9 mouse cellular contexts compared by ENCODE assay signal in genomic region chr8:105964506-105965265, GRCm38 (mm10). TPM values are rescaled to one million over a fixed set of nuclear protein-coding genes. Genes with fewer than 3 reads are reported as not detected.
DNase-seq lines count a peak whose midpoint lies in the region; ATAC-seq lines count a peak whose summit lies in the region.
"Had no signal": no experiment of that assay in that cellular context is flagged by ENCODE, and none has a peak within 500 bp of the region (broad histone marks: within the 10 kb centered on the region; RNA-seq: fewer than 3 reads in every experiment).

No protein-coding gene starts in this region.

- H3K27me3 ChIP-seq in lung, embryonic 16.5 days (ENCODE audit: control insufficient read depth, insufficient read depth, low read depth, low read length): no peaks in the 10 kb centered on the region
- peaks cover 12% of the 10 kb centered on the region for H3K27me3 ChIP-seq in forebrain, embryonic 14.5 days (replicated peaks; ENCODE audit: control insufficient read depth, insufficient read depth, low read length)
- no peaks in the 10 kb centered on the region for H3K27me3 ChIP-seq in limb, embryonic 13.5 days
- H3K27me3 ChIP-seq in stomach, embryonic 15.5 days (replicated peaks): no peaks in the 10 kb centered on the region

- H3K4me1 ChIP-seq in lung, embryonic 16.5 days (replicated peaks; ENCODE audit: control insufficient read depth, insufficient read depth, low read length): peaks cover 28% of the 10 kb centered on the region
- H3K4me1 ChIP-seq in forebrain, embryonic 14.5 days (ENCODE audit: control insufficient read depth, insufficient read depth, low read length): no peaks in the 10 kb centered on the region
- H3K4me1 ChIP-seq in limb, embryonic 13.5 days: peaks cover 48% of the 10 kb centered on the region
- H3K4me1 ChIP-seq in stomach, embryonic 15.5 days: peaks cover 24% of the 10 kb centered on the region

- no peaks in the 10 kb centered on the region for H3K9me3 ChIP-seq in lung, embryonic 16.5 days (ENCODE audit: control insufficient read depth, low read length)
- no peaks in the 10 kb centered on the region for H3K9me3 ChIP-seq in forebrain, embryonic 14.5 days (replicated peaks; ENCODE audit: control insufficient read depth, low read length)
- H3K9me3 ChIP-seq in limb, embryonic 13.5 days: no peaks in the 10 kb centered on the region
- no peaks in the 10 kb centered on the region for H3K9me3 ChIP-seq in stomach, embryonic 15.5 days

- peak overlapping the region; percentile 91 for H3K4me3 ChIP-seq in lung, embryonic 16.5 days (ENCODE audit: low read length)
- no peak overlapping the region; the same call in 1 of the 2 replicates for H3K4me3 ChIP-seq in forebrain, embryonic 14.5 days (ENCODE audit: low read depth, low read length)
- peak overlapping the region; percentile 81 for H3K4me3 ChIP-seq in limb, embryonic 13.5 days
- peak overlapping the region; percentile 72 for H3K4me3 ChIP-seq in stomach, embryonic 15.5 days (replicated peaks)

- H3K36me3 ChIP-seq in lung, embryonic 16.5 days (ENCODE audit: control insufficient read depth, insufficient read depth, low read length): 0 out of 2 replicates have a peak, but pooled peaks cover 2% of the 10 kb centered on the region
- H3K36me3 ChIP-seq in forebrain, embryonic 14.5 days (ENCODE audit: control insufficient read depth, insufficient read depth, low read length): no peaks in the 10 kb centered on the region
- H3K36me3 ChIP-seq in limb, embryonic 13.5 days: peaks cover 10% of the 10 kb centered on the region
- 0 out of 2 replicates have a peak, but pooled peaks cover 3% of the 10 kb centered on the region for H3K36me3 ChIP-seq in stomach, embryonic 15.5 days

- peak overlapping the region; percentile 60 for H3K4me2 ChIP-seq in lung, embryonic 16.5 days (ENCODE audit: low read depth, low read length)
- H3K4me2 ChIP-seq in forebrain, embryonic 14.5 days (ENCODE audit: low read length): peak overlapping the region; percentile 63
- H3K4me2 ChIP-seq in limb, embryonic 13.5 days (replicated peaks): peak overlapping the region; percentile 71
- peak overlapping the region; percentile 69 for H3K4me2 ChIP-seq in stomach, embryonic 15.5 days

- peak overlapping the region; percentile 93 for H3K9ac ChIP-seq in lung, embryonic 16.5 days (ENCODE audit: low read length)
- no peak overlapping the region for H3K9ac ChIP-seq in forebrain, embryonic 14.5 days (ENCODE audit: low read length)
- H3K9ac ChIP-seq in limb, embryonic 13.5 days: peak overlapping the region; percentile 90
- H3K9ac ChIP-seq in stomach, embryonic 15.5 days: no peak overlapping the region; the same call in 1 of the 2 replicates

- ATAC-seq in lung, embryonic 16.5 days (ENCODE audit: low read depth): no peak
- no peak for ATAC-seq in forebrain, embryonic 14.5 days
- ATAC-seq in limb, embryonic 13.5 days (ENCODE audit: low FRiP score, low read depth): 0 out of 2 replicates have a peak, but pooled peaks have one; percentile 6
- no peak for ATAC-seq in stomach, embryonic 15.5 days (ENCODE audit: insufficient read depth, low FRiP score, low read depth)
- no peak for ATAC-seq in granulocyte monocyte progenitor cell, adult 5-6 weeks (replicated peaks; ENCODE audit: poor library complexity, severe bottlenecking)

- DNase-seq in lung, postnatal 4 days: no peak
- DNase-seq in forebrain, embryonic 14.5 days (ENCODE audit: low spot score): no peak
- DNase-seq in adrenal gland, adult (ENCODE audit: inconsistent age in 2 of 2, low spot score in 1 of 2): no peak
- DNase-seq in left cerebral cortex, adult 18-20 months (ENCODE audit: low spot score in 2 of 2): no peak

- WGBS in lung, embryonic 16.5 days: 42% methylated on average over 12 of the region's 12 CpGs
- 72% methylated on average over 12 of the region's 12 CpGs for WGBS in forebrain, embryonic 14.5 days
- 58% methylated on average over 12 of the region's 12 CpGs for WGBS in limb, embryonic 13.5 days
- WGBS in stomach, embryonic 15.5 days: 55% methylated on average over 12 of the region's 12 CpGs

- peak overlapping the region; percentile 92 for H3K27ac ChIP-seq in lung, embryonic 16.5 days (ENCODE audit: low read length)
- H3K27ac ChIP-seq in forebrain, embryonic 14.5 days (ENCODE audit: low read depth, low read length): no peak overlapping the region
- H3K27ac ChIP-seq in limb, embryonic 13.5 days: peak overlapping the region; percentile 85; the same call in 1 of the 2 replicates
- peak overlapping the region; percentile 94; the same call in 1 of the 2 replicates for H3K27ac ChIP-seq in stomach, embryonic 15.5 days

RNA-seq across cellular contexts. Expression of gene Slc12a4, which starts 1.2 kb away (rescaled TPM):
- 35.1 and 38.3 TPM in 2 replicates for polyA plus RNA-seq in lung, embryonic 16.5 days (2015; fragmentation: Nextera tagmentation; extraction: Ambion mirVana)
- polyA plus RNA-seq in forebrain, embryonic 14.5 days (2014; fragmentation: Nextera tagmentation; extraction: Ambion mirVana): 5.1 and 9.4 TPM in 2 replicates
- polyA plus RNA-seq in limb, embryonic 13.5 days (2015; fragmentation: Nextera tagmentation; extraction: Ambion mirVana): 48.8 and 56.3 TPM in 2 replicates
- 32.7 and 33.4 TPM in 2 replicates for polyA plus RNA-seq in stomach, embryonic 15.5 days (2015; fragmentation: Nextera tagmentation; extraction: Ambion mirVana)
- 10 to 100 TPM; 17.3 to 19.2 TPM for total RNA-seq in left cerebral cortex, adult 18-20 months (2021)
- 4.7 and 7.8 TPM in 2 replicates for total RNA-seq in granulocyte monocyte progenitor cell, adult 5-6 weeks (2014; fragmentation: Nextera tagmentation)
- 1.6 and 6.8 TPM in 2 replicates for total RNA-seq in granulocyte monocyte progenitor cell, adult 5-6 weeks (2017)

RNA-seq across cellular contexts. Expression of gene Dpep3, which starts 14.5 kb away (rescaled TPM):
- not detected in 2 replicates for polyA plus RNA-seq in lung, embryonic 16.5 days (2015; fragmentation: Nextera tagmentation; extraction: Ambion mirVana)
- not detected in 2 replicates for polyA plus RNA-seq in forebrain, embryonic 14.5 days (2014; fragmentation: Nextera tagmentation; extraction: Ambion mirVana)
- polyA plus RNA-seq in limb, embryonic 13.5 days (2015; fragmentation: Nextera tagmentation; extraction: Ambion mirVana): not detected in 2 replicates
- polyA plus RNA-seq in stomach, embryonic 15.5 days (2015; fragmentation: Nextera tagmentation; extraction: Ambion mirVana): not detected in 2 replicates
- total RNA-seq in left cerebral cortex, adult 18-20 months (2021): not detected
- not detected in 2 replicates for total RNA-seq in granulocyte monocyte progenitor cell, adult 5-6 weeks (2014; fragmentation: Nextera tagmentation)
- not detected in 2 replicates for total RNA-seq in granulocyte monocyte progenitor cell, adult 5-6 weeks (2017)
- total RNA-seq: left cerebral cortex, postnatal 10 days had no signal

RNA-seq across cellular contexts. Expression of gene Lcat, which starts 21.5 kb away (rescaled TPM):
- 1.6 and 2.8 TPM in 2 replicates for polyA plus RNA-seq in lung, embryonic 16.5 days (2015; fragmentation: Nextera tagmentation; extraction: Ambion mirVana)
- 0.17 and 0.48 TPM in 2 replicates for polyA plus RNA-seq in forebrain, embryonic 14.5 days (2014; fragmentation: Nextera tagmentation; extraction: Ambion mirVana)
- polyA plus RNA-seq in limb, embryonic 13.5 days (2015; fragmentation: Nextera tagmentation; extraction: Ambion mirVana): 2.8 TPM in 2 replicates
- 2.9 and 5.8 TPM in 2 replicates for polyA plus RNA-seq in stomach, embryonic 15.5 days (2015; fragmentation: Nextera tagmentation; extraction: Ambion mirVana)
- total RNA-seq in left cerebral cortex, adult 18-20 months (2021): 10 to 100 TPM; 22.8 to 26.4 TPM
- total RNA-seq in granulocyte monocyte progenitor cell, adult 5-6 weeks (2014; fragmentation: Nextera tagmentation): not detected in 2 replicates
- total RNA-seq in granulocyte monocyte progenitor cell, adult 5-6 weeks (2017): not detected in 2 replicates

RNA-seq across cellular contexts. Expression of gene Psmb10, which starts 26.4 kb away (rescaled TPM):
- polyA plus RNA-seq in lung, embryonic 16.5 days (2015; fragmentation: Nextera tagmentation; extraction: Ambion mirVana): 39.7 and 56.6 TPM in 2 replicates
- 48.2 and 57.8 TPM in 2 replicates for polyA plus RNA-seq in forebrain, embryonic 14.5 days (2014; fragmentation: Nextera tagmentation; extraction: Ambion mirVana)
- polyA plus RNA-seq in limb, embryonic 13.5 days (2015; fragmentation: Nextera tagmentation; extraction: Ambion mirVana): 29.2 and 32.0 TPM in 2 replicates
- polyA plus RNA-seq in stomach, embryonic 15.5 days (2015; fragmentation: Nextera tagmentation; extraction: Ambion mirVana): 61.2 and 61.4 TPM in 2 replicates
- 10 to 100 TPM; 92.9 to 93.3 TPM for total RNA-seq in left cerebral cortex, adult 18-20 months (2021)
- total RNA-seq in granulocyte monocyte progenitor cell, adult 5-6 weeks (2014; fragmentation: Nextera tagmentation): 176 and 220 TPM in 2 replicates
- 71.7 and 92.7 TPM in 2 replicates for total RNA-seq in granulocyte monocyte progenitor cell, adult 5-6 weeks (2017)

RNA-seq across cellular contexts. Expression of gene Dus2, which starts 26.5 kb away (rescaled TPM):
- polyA plus RNA-seq in lung, embryonic 16.5 days (2015; fragmentation: Nextera tagmentation; extraction: Ambion mirVana): 18.4 and 19.3 TPM in 2 replicates
- polyA plus RNA-seq in forebrain, embryonic 14.5 days (2014; fragmentation: Nextera tagmentation; extraction: Ambion mirVana): 18.4 and 20.3 TPM in 2 replicates
- 27.3 and 27.5 TPM in 2 replicates for polyA plus RNA-seq in limb, embryonic 13.5 days (2015; fragmentation: Nextera tagmentation; extraction: Ambion mirVana)
- polyA plus RNA-seq in stomach, embryonic 15.5 days (2015; fragmentation: Nextera tagmentation; extraction: Ambion mirVana): 17.6 and 21.2 TPM in 2 replicates
- 10 to 100 TPM; 18.9 to 19.2 TPM for total RNA-seq in left cerebral cortex, adult 18-20 months (2021)
- total RNA-seq in granulocyte monocyte progenitor cell, adult 5-6 weeks (2014; fragmentation: Nextera tagmentation): 8.3 and 9.6 TPM in 2 replicates
- 10.8 and 20.1 TPM in 2 replicates for total RNA-seq in granulocyte monocyte progenitor cell, adult 5-6 weeks (2017)

Comparison
In these comparisons a context has a peak if more than half of its experiments do, and no peak if none do; other contexts are left out.
1. H3K9ac ChIP-seq: peak in lung, embryonic 16.5 days (single experiment) and limb, embryonic 13.5 days (single experiment); none in forebrain, embryonic 14.5 days (single experiment) and stomach, embryonic 15.5 days (single experiment).
2. Peak in every context shown above with its lines, with median percentiles within 50 percentile points of each other: H3K4me2 ChIP-seq.